Mouse (Mus musculus): ENCODE data around the gene Gm3573.
"Not testable (repeated sequence)": the region's sequence is repeated elsewhere in the genome, so short reads cannot be mapped to it uniquely, and the experiment has no call there.

DNA sequence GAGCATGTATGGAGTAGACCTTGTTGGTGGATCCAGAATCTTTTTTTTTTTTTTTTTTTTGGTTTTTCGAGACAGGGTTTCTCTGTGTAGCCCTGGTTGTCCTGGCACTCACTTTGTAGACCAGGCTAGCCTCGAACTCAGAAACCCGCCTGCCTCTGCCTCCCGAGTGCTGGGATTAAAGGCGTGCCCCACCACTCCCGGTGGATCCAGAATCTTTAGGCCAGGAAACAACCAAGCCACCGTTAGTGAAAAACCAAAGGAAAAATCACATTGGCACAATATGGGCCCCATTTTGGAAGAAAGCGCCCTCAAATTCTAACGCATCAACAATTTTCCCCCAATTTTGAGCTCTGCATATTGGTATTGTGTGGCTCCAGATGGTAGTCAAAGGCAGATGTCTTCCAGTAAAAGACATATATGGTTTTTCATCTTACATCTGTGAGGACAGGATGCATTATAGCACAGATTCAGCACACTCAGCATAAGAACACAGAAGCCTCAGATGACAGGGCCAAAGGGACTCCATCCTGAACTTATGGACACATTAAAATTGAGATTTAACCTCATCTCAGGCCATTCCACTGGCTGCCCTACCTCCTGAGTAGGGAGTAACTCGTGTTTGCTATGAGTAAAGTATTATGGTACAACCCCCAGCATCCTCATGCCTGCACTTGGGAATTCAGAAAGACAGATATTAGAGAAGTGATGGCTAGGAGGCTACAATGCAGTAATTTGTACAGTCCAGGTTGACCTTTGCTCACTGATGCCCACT, 26.4 kb upstream of the Gm3573 start:
- not testable (repeated sequence) for TF ChIP-seq CTCF (IDR thresholded peaks at IDR 0.05; ENCODE audit: low read depth, low read length); POLR2A (IDR thresholded peaks at IDR 0.05; ENCODE audit: borderline replicate concordance, low read depth, low read length)

Data from bone marrow macrophage, adult 2 months (primary cell).